Mouse (Mus musculus): ENCODE results near the gene Ptgir. TPM values are rescaled to one million over a fixed set of nuclear protein-coding genes. Genes with fewer than 3 reads are reported as not detected.

The Ptgir gene
- total and polyA plus RNA-seq, 3 experiments, result 1.9 to 5.2 (median 2.9) TPM

GRCm38 (mm10) chr7:16872478-16872877 is 33.8 kb upstream of the Ptgir start:
- no peak overlapping the region for H3K9ac ChIP-seq (ENCODE audit: low read depth, low read length)
- H3K4me1 ChIP-seq (ENCODE audit: control insufficient read depth, insufficient read depth, low read length), result peaks cover 1% of the 10 kb centered on the region; the same call in 1 of the 2 replicates
- intact Hi-C loops (cut with DNase I), result no loop called here
- no peak overlapping the region for H3K4me3 ChIP-seq
- DNase-seq, result no peak
- no peak overlapping the region for H3K27ac ChIP-seq
- H3K79me2 ChIP-seq (replicated peaks; ENCODE audit: control insufficient read depth, insufficient read depth, low read length), result no peaks in the 10 kb centered on the region
- H3K36me3 ChIP-seq (ENCODE audit: control insufficient read depth, insufficient read depth, low read length), result no peaks in the 10 kb centered on the region
- H3K27me3 ChIP-seq (ENCODE audit: control insufficient read depth, insufficient read depth, low read length), result no peaks in the 10 kb centered on the region
- TF ChIP-seq EP300 (IDR thresholded peaks at IDR 0.05; ENCODE audit: insufficient read depth, low read depth, low read length) (no peak), CTCF (IDR thresholded peaks at IDR 0.05) (no peak)
- 89% methylated on average over 9 of the region's 9 CpGs for WGBS

- Histone ChIP-seq H3K79me2 (replicated peaks; ENCODE audit: control insufficient read depth, insufficient read depth, low read length) (no peaks in the 10 kb centered on the region), H3K36me3 (ENCODE audit: control insufficient read depth, insufficient read depth, low read length) (no peaks in the 10 kb centered on the region), H3K4me1 (ENCODE audit: control insufficient read depth, insufficient read depth, low read length) (peaks cover 1% of the 10 kb centered on the region; the same call in 1 of the 2 replicates), H3K27me3 (ENCODE audit: control insufficient read depth, insufficient read depth, low read length) (no peaks in the 10 kb centered on the region), H3K27ac (no peak overlapping the region), H3K9ac (ENCODE audit: low read depth, low read length) (no peak overlapping the region), H3K4me3 (no peak overlapping the region)
- TF ChIP-seq EP300 (IDR thresholded peaks at IDR 0.05; ENCODE audit: insufficient read depth, low read depth, low read length), result no peak
- TF ChIP-seq CTCF (IDR thresholded peaks at IDR 0.05), result 0 out of 2 replicates have a peak, but pooled peaks have one; percentile 13
- TF ChIP-seq POLR2A (IDR thresholded peaks at IDR 0.05; ENCODE audit: insufficient read depth, low read depth, low read length), result no peak
- intact Hi-C loops (cut with DNase I), result no loop called here
- 88% methylated on average over 4 of the region's 4 CpGs for WGBS
- no peak for DNase-seq
Measured at GRCm38 (mm10) chr7:16873392-16873791, 32.9 kb upstream of the Ptgir start.

GRCm38 (mm10) chr7:16874190-16874589 is 32.1 kb upstream of the Ptgir start:
- intact Hi-C loops (cut with DNase I), result loop anchor here (1.0 kb wide), 1 partner anchor 18 kb away; no protein-coding TSS in a partner anchor
- Histone ChIP-seq H3K27me3 (ENCODE audit: control insufficient read depth, insufficient read depth, low read length) (no peaks in the 10 kb centered on the region), H3K9ac (ENCODE audit: low read depth, low read length) (no peak overlapping the region), H3K36me3 (ENCODE audit: control insufficient read depth, insufficient read depth, low read length) (no peaks in the 10 kb centered on the region), H3K27ac (peak overlapping the region; percentile 74), H3K4me3 (peak overlapping the region; percentile 32), H3K4me1 (ENCODE audit: control insufficient read depth, insufficient read depth, low read length) (peaks cover 1% of the 10 kb centered on the region; the same call in 1 of the 2 replicates), H3K79me2 (replicated peaks; ENCODE audit: control insufficient read depth, insufficient read depth, low read length) (no peaks in the 10 kb centered on the region)
- DNase-seq, result peak; percentile 83 to 85
- 2% methylated on average over 17 of the region's 17 CpGs for WGBS
- TF ChIP-seq EP300 (IDR thresholded peaks at IDR 0.05; ENCODE audit: insufficient read depth, low read depth, low read length) (peak; percentile 93), POLR2A (IDR thresholded peaks at IDR 0.05; ENCODE audit: insufficient read depth, low read depth, low read length) (no peak), CTCF (IDR thresholded peaks at IDR 0.05) (peak; percentile 99)

GRCm38 (mm10) chr7:16874756-16875309 is 31.5 kb upstream of the Ptgir start:
- peak; percentile 98 to 100 for DNase-seq
- no peak overlapping the region for H3K9ac ChIP-seq (ENCODE audit: low read depth, low read length)
- no peaks in the 10 kb centered on the region for H3K79me2 ChIP-seq (replicated peaks; ENCODE audit: control insufficient read depth, insufficient read depth, low read length)
- peaks cover 1% of the 10 kb centered on the region; the same call in 1 of the 2 replicates for H3K4me1 ChIP-seq (ENCODE audit: control insufficient read depth, insufficient read depth, low read length)
- H3K27ac ChIP-seq, result peak overlapping the region; percentile 74
- H3K27me3 ChIP-seq (ENCODE audit: control insufficient read depth, insufficient read depth, low read length), result no peaks in the 10 kb centered on the region
- H3K4me3 ChIP-seq, result peak overlapping the region; percentile 74
- under 1% methylated on average over 33 of the region's 33 CpGs for WGBS
- intact Hi-C loops (cut with DNase I), result loop anchor here (1.0 kb wide), 1 partner anchor 17 kb away; no protein-coding TSS in a partner anchor
- no peaks in the 10 kb centered on the region for H3K36me3 ChIP-seq (ENCODE audit: control insufficient read depth, insufficient read depth, low read length)
- TF ChIP-seq CTCF (IDR thresholded peaks at IDR 0.05) (peak; percentile 61), EP300 (IDR thresholded peaks at IDR 0.05; ENCODE audit: insufficient read depth, low read depth, low read length) (no peak), POLR2A (IDR thresholded peaks at IDR 0.05; ENCODE audit: insufficient read depth, low read depth, low read length) (0 out of 2 replicates have a peak, but pooled peaks have one; percentile 28)

GRCm38 (mm10) chr7:16875310-16875325 is 31.2 kb upstream of the Ptgir start, which contains the start of gene Dact3:
TSS of gene Dact3 (plus strand) at chr7:16875317.
- H3K4me1 ChIP-seq (ENCODE audit: control insufficient read depth, insufficient read depth, low read length), result peaks cover 1% of the 10 kb centered on the region; the same call in 1 of the 2 replicates
- H3K9ac ChIP-seq (ENCODE audit: low read depth, low read length), result peak within 1 kb of the TSS; percentile 79
- no peaks in the 10 kb centered on the region for H3K27me3 ChIP-seq (ENCODE audit: control insufficient read depth, insufficient read depth, low read length)
- no peak for DNase-seq
- no peak for TF ChIP-seq EP300 (IDR thresholded peaks at IDR 0.05; ENCODE audit: insufficient read depth, low read depth, low read length)
- no peak for TF ChIP-seq CTCF (IDR thresholded peaks at IDR 0.05)
- no peak for TF ChIP-seq POLR2A (IDR thresholded peaks at IDR 0.05; ENCODE audit: insufficient read depth, low read depth, low read length)
- intact Hi-C loops (cut with DNase I), result no loop called here
- 0% methylated on average over 1 of the region's 1 CpGs for WGBS
- H3K27ac ChIP-seq, result peak within 1 kb of the TSS; percentile 76
- no peaks in the 10 kb centered on the region for H3K36me3 ChIP-seq (ENCODE audit: control insufficient read depth, insufficient read depth, low read length)
- no peaks in the 10 kb centered on the region for H3K79me2 ChIP-seq (replicated peaks; ENCODE audit: control insufficient read depth, insufficient read depth, low read length)
- H3K4me3 ChIP-seq, result peak within 1 kb of the TSS; percentile 74

- Histone ChIP-seq H3K36me3 (ENCODE audit: control insufficient read depth, insufficient read depth, low read length) (no peaks in the 10 kb centered on the region), H3K4me1 (ENCODE audit: control insufficient read depth, insufficient read depth, low read length) (peaks cover 1% of the 10 kb centered on the region; the same call in 1 of the 2 replicates), H3K27ac (peak overlapping the region; percentile 76), H3K4me3 (peak overlapping the region; percentile 74), H3K27me3 (ENCODE audit: control insufficient read depth, insufficient read depth, low read length) (no peaks in the 10 kb centered on the region), H3K9ac (ENCODE audit: low read depth, low read length) (peak overlapping the region; percentile 79), H3K79me2 (replicated peaks; ENCODE audit: control insufficient read depth, insufficient read depth, low read length) (no peaks in the 10 kb centered on the region)
- TF ChIP-seq EP300 (IDR thresholded peaks at IDR 0.05; ENCODE audit: insufficient read depth, low read depth, low read length) (no peak), CTCF (IDR thresholded peaks at IDR 0.05) (no peak), POLR2A (IDR thresholded peaks at IDR 0.05; ENCODE audit: insufficient read depth, low read depth, low read length) (no peak)
- intact Hi-C loops (cut with DNase I), result no loop called here
- DNase-seq, result no peak
- WGBS, result under 1% methylated on average over 33 of the region's 42 CpGs
Measured at GRCm38 (mm10) chr7:16875326-16875725, 31.0 kb upstream of the Ptgir start.

Data from heart, adult 2 months (tissue).